Mouse (Mus musculus): ENCODE results near the gene Cdyl. TPM values are rescaled to one million over a fixed set of nuclear protein-coding genes. Genes with fewer than 3 reads are reported as not detected.

The Cdyl gene
- 4.5 and 5.6 TPM in 2 replicates for polyA plus RNA-seq (2015; fragmentation: Nextera tagmentation; extraction: Ambion mirVana)

GRCm38 (mm10) chr13:35659406-35659985 lies at the start of gene Cdyl:
TSS of gene Cdyl (plus strand) at chr13:35659833.

GRCm38 (mm10) chr13:35905879-35906481 lies 246.3 kb downstream of the Cdyl start, which contains the start of gene Rpp40:
TSS of gene Rpp40 (minus strand) at chr13:35906359.

Other genes with a start within 250 kb of the Cdyl start
- 7.1 and 8.9 TPM in 2 replicates for gene Rpp40, start 246.5 kb downstream of the Cdyl start, polyA plus RNA-seq (2015; fragmentation: Nextera tagmentation; extraction: Ambion mirVana)